Mouse (Mus musculus) hindbrain, embryonic 12.5 days (tissue): ENCODE measurements around the gene Chfr. TPM values are rescaled to one million over a fixed set of nuclear protein-coding genes. Genes with fewer than 3 reads are reported as not detected.
A peak's percentile ranks its signal among the peaks of the same experiment; 100 is the strongest.

Experiments
- ATAC-seq: fragments of 200-750 bp; cut with Nextera tagmentation; 2 replicates; pipeline ENCODE4 v1.8.0; 2017; ENCODE audit warnings: moderate TSS enrichment; ENCODE audit not compliant: low FRiP score
- H3K27ac ChIP-seq: fragments of 300-500 bp; sonication (generic); 2 replicates; pipeline ENCODE4 v1.5.1; 2016; ENCODE audit warnings: mild to moderate bottlenecking
- H3K27me3 ChIP-seq: fragments of 300-500 bp; sonication (generic); 2 replicates; pipeline ENCODE4 v1.6.1; 2016; ENCODE audit warnings: mild to moderate bottlenecking
- H3K36me3 ChIP-seq: fragments of 300-500 bp; sonication (generic); 2 replicates; pipeline ENCODE4 v1.6.1; 2016; ENCODE audit warnings: mild to moderate bottlenecking
- H3K4me1 ChIP-seq: fragments of 300-500 bp; sonication (generic); 2 replicates; pipeline ENCODE4 v1.6.1; 2016
- H3K4me2 ChIP-seq: fragments of 300-500 bp; sonication (generic); replicated peaks from 2 replicates; pipeline ENCODE4 v1.6.1; 2016; ENCODE audit warnings: mild to moderate bottlenecking
- H3K4me3 ChIP-seq: fragments of 300-500 bp; sonication (generic); 2 replicates; pipeline ENCODE4 v1.5.1; 2016; ENCODE audit warnings: mild to moderate bottlenecking
- H3K9ac ChIP-seq: fragments of 300-500 bp; sonication (generic); 2 replicates; pipeline ENCODE4 v1.6.1; 2016; ENCODE audit warnings: mild to moderate bottlenecking, moderate library complexity
- H3K9me3 ChIP-seq: fragments of 300-500 bp; sonication (generic); replicated peaks from 2 replicates; pipeline ENCODE4 v1.6.1; 2016; ENCODE audit warnings: mild to moderate bottlenecking
- WGBS: fragments of 180-500 bp; shearing (Covaris S2); methylation state at CpG from one replicate; pipeline ENCODE4 v1.1.7; 2016; 5-methylcytosine and 5-hydroxymethylcytosine counted together
- polyA plus RNA-seq: library from polyadenylated mRNA; unstranded; fragments of >200 nt; fragmentation: Nextera tagmentation; extraction: Ambion mirVana; gene quantifications from 2 replicates; pipeline ENCODE4 v1.2.1, GENCODE M21; 2016

Gene Chfr
- polyA plus RNA-seq, result 92.4 and 93.5 TPM in 2 replicates

DNA sequence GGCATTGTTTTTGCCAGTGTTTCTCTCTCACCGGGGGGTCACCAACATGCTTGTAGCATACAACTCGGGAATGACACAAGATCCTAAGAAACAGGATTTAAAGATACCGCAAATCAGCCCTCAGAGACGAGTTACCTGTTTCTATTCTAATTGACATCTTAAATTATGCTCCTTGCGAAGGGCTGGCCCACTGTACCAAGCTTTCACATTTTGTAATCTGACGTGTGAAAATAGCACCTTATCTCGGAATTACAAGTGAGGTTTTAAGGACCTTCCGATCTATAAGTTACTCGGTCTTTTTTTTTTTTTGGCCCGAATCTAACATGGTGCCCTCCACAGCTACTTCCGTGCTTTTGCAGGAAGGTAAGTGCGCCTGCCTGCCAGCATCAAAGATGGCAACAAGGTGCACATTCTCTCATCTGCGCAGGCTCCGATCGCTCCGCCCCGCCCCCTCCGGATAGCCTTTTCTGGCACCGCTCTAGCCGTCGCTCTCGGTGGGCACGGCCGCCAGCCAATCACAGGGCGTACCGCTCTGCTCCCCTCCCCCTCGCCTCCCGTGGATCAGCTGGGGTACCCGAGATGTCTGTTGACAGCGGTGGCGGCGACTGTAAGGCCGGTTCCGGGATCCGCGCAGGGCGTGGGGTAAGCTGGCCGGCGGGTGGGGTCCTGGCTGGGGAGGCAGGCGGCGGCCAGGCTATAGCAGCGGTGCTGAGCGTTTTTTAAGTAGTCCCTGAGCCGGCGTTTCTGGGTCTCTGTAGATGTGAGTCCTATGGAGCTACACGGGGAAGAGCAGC, at the start of gene Chfr:
Gene Chfr, plus strand, starts transcription at position 550 of the 794 bp plus-strand sequence.
- peak; percentile 99 for ATAC-seq
- peaks cover 8% of the 10 kb centered on the region for H3K4me1 ChIP-seq
- peak within 1 kb of the TSS; percentile 84 for H3K4me3 ChIP-seq
- H3K36me3 ChIP-seq, result peaks cover 20% of the 10 kb centered on the region
- no peaks in the 10 kb centered on the region for H3K27me3 ChIP-seq
- H3K4me2 ChIP-seq, result peak within 1 kb of the TSS; percentile 70
- 3% methylated on average over 46 of the region's 46 CpGs for WGBS
- peaks cover 9% of the 10 kb centered on the region for H3K9me3 ChIP-seq
- peak within 1 kb of the TSS; percentile 85 for H3K27ac ChIP-seq
- peak within 1 kb of the TSS; percentile 90 for H3K9ac ChIP-seq

DNA sequence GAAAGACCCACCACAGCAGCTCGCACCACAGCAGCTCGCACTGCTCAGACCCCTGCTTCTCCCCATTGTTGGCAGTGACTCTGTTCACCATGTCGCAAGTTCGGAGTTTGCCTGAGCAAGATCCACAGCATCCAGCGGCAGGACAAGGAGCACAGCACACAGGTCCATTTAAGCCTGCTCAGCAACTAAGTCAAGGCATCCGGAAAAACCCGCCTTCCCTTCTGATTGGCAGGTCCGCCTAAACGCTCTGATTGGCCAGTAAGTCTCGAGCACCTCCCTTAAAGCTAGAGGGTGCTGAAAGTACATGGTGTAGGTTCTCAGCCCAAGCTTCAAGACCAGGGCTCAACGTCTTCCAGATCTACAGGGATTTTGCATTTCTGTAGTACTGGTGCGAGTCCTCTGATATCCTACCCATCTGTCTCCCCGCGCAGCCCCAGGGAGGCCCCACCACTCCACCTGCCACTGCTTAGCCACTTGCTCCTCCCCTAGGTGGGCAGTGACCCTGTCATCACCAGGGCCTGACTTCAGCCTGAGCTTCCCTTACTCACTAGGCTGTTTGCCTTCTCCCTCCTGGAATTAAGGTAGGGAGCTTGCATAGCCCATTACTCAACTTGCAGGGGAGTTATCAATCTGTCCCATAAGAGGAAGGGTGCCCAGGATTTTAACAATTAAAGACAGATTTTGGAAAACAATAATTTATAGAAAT, 49.3 kb upstream of the Chfr start:
- H3K4me1 ChIP-seq, result no peaks in the 10 kb centered on the region
- H3K9me3 ChIP-seq, result 0 out of 2 replicates have a peak, but pooled peaks cover 5% of the 10 kb centered on the region
- no peak overlapping the region for H3K27ac ChIP-seq
- no peaks in the 10 kb centered on the region for H3K27me3 ChIP-seq
- H3K4me3 ChIP-seq, result no peak overlapping the region
- WGBS, result 38% methylated on average over 14 of the region's 14 CpGs
- H3K36me3 ChIP-seq, result no peaks in the 10 kb centered on the region
- no peak overlapping the region for H3K9ac ChIP-seq
- no peak overlapping the region for H3K4me2 ChIP-seq
- no peak for ATAC-seq

DNA sequence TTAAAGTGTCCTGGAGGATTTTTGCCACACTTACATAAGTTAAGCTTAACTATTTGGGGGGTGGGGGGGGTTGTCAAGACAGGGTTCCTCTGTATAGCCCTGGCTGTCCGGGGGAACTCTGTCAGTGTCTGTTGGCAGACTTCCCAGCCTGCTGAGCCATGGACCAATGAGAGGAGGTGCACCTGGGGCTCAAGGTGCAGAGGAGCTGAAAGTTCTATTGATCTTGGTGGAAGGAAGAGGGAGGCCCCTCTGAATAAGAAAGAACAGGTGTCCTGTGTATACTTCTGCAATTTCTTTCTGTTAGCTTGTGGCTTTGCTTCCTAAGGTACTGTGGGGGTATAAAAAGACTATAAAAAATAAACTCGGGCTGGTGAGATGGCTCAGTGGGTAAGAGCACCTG, 44.1 kb upstream of the Chfr start:
- no peaks in the 10 kb centered on the region for H3K27me3 ChIP-seq
- H3K27ac ChIP-seq, result no peak overlapping the region
- peaks cover 8% of the 10 kb centered on the region for H3K4me1 ChIP-seq
- no peak for ATAC-seq
- WGBS, result 81% methylated on average over 2 of the region's 2 CpGs
- H3K4me2 ChIP-seq, result no peak overlapping the region
- no peaks in the 10 kb centered on the region for H3K9me3 ChIP-seq
- H3K36me3 ChIP-seq, result no peaks in the 10 kb centered on the region
- H3K9ac ChIP-seq, result no peak overlapping the region
- no peak overlapping the region for H3K4me3 ChIP-seq

DNA sequence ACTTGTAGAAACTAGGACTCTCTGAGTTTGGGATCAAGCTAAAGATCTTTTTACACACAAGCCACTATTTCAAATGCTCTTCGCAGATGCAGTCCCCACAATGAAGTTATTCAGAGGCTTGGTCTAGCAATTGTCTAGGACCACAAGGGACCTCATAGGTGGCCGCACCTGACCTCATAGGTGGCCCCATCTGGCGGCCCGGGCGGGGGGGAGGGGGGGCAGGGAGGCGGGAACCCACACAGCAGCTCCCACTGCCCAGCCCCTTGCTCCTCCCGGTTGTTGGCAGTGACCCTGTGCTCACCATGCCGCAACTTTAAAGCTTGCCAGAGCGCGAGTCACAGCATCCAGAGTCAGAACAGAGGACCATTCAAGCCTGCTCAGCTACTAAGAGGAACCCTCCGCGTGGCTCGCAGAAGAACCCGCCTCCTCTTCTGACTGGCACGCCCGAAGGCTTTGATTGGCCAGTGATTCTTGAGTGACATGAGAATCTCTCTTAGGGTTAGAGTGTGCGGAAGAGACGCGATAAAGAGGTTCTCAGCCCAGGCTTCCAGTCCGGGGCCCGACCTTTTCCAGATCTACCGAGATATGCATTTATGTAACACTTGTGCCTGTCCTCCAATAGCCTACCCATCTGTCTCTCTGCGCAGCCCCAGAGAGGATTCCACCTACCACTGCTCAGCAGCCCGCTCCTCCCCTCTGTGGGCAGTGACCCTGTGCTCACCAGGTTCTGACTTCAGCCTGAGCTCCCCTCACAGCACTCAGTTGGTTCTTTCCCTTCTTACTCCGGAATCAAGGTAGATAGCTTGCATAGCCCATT, 41.4 kb upstream of the Chfr start, which contains the start of gene Gm35315:
Gene Gm35315, minus strand, starts transcription at position 391 of the 817 bp plus-strand sequence.
- Histone ChIP-seq H3K9ac (peak within 1 kb of the TSS; percentile 60), H3K36me3 (no peaks in the 10 kb centered on the region), H3K27me3 (no peaks in the 10 kb centered on the region), H3K4me2 (peak within 1 kb of the TSS; percentile 63), H3K4me3 (peak within 1 kb of the TSS; percentile 42), H3K9me3 (no peaks in the 10 kb centered on the region), H3K4me1 (peaks cover 8% of the 10 kb centered on the region), H3K27ac (peak within 1 kb of the TSS; percentile 61; the same call in 1 of the 2 replicates)
- WGBS, result 1% methylated on average over 25 of the region's 25 CpGs
- ATAC-seq, result peak; percentile 98

DNA sequence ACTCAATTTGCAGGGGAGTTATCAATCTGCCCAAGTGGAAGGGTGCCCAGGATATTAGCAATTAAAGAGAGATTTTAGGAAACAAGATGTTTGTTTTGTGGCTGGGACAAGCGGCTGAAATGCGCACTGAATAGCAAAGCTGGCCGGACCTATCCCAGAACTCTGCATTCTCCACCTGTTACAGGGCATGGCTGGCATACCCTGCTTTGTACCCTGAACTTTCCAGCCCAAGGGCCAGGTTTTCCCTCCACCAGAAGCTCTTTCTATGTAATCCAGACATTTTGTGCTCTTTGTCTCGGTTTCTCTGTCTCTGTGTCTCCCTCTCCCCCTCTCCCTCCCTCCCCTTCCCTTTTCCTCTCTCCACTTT, 40.8 kb upstream of the Chfr start:
- Histone ChIP-seq H3K4me1 (peaks cover 8% of the 10 kb centered on the region), H3K4me3 (peak overlapping the region; percentile 42), H3K36me3 (no peaks in the 10 kb centered on the region), H3K9ac (peak overlapping the region; percentile 60), H3K9me3 (no peaks in the 10 kb centered on the region), H3K27me3 (no peaks in the 10 kb centered on the region), H3K4me2 (peak overlapping the region; percentile 63), H3K27ac (no peak overlapping the region)
- peak; percentile 26; the same call in 1 of the 2 replicates for ATAC-seq
- WGBS, result 9% methylated on average over 4 of the region's 4 CpGs

DNA sequence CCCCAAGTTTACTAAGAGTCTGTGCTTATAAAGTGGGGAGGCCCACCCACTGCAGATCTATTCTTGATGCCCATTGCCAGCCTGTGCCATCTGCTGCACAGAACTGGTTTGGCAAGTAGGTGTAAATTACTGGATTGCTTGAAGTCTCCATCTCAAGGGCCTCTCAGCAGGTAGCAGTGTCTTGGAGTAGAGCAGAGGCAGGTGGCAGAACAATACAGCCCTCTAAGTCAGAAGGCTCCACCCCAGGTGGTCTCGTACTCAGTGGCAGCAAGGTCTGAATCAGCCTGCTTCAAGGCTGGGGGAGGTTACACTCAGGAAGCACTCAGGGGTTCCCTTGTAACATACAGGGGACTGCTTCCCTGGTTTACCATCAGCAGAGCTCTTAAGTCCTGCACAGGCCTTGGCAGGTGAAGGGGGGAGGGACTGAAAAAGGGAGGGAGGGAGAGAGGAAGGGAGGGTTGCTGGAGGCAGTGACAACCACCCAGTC, 36.6 kb upstream of the Chfr start:
- H3K4me1 ChIP-seq, result peaks cover 26% of the 10 kb centered on the region
- no peak overlapping the region for H3K27ac ChIP-seq
- H3K4me3 ChIP-seq, result no peak overlapping the region
- no peak overlapping the region for H3K9ac ChIP-seq
- no peak overlapping the region for H3K4me2 ChIP-seq
- 45% methylated on average over 1 of the region's 1 CpGs for WGBS
- no peak for ATAC-seq
- H3K27me3 ChIP-seq, result peaks cover 18% of the 10 kb centered on the region
- peaks cover 19% of the 10 kb centered on the region for H3K36me3 ChIP-seq
- H3K9me3 ChIP-seq, result no peaks in the 10 kb centered on the region

DNA sequence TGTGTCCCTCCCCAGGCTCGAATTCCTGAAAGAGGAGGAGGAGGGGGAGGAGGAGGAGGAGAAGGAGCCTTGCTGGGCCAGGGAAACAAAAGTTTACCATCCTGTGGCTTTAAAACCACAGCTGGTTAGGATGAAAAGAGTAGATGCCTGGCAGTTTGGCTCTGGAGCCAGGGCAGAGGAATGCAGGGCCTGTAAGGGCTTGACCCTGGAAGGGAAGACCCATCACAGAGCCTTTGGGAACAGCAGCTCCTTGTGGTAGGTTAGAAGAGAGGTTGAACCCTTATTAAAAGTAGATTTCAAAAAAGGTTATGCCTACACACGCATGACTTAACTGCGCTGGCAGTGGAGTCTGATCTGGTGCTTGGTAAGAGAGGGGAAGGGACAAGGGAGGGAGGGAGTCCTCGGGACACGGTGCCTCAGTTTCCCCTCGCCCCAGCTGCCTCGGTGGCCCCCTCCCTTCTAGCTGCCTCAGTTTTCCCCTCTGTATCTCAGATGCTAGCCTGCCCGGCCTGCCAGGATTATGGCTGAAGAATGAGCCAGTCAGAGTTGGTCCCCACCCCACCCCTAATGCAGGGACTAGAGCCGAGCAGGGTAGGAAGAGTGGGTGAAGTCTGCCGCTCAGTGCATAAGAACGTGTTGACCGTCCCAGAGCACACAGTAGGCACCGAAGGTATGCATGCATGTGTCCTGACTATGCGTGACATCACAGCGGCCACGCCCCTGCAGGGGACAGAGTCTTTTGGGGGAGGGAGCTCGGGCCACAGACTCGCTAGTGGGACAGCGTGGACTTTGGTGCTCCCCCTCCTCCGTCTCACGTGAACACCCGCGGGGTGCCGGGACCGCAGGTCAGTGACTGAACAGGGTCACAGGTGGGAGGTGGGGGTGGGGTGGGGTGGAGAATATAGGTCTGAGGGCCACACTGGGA, 35.7 kb upstream of the Chfr start, which contains the start of gene Plcxd1:
Gene Plcxd1, plus strand, starts transcription at position 314 of the 925 bp plus-strand sequence.
- ATAC-seq, result no peak
- peak within 1 kb of the TSS; percentile 63 for H3K4me2 ChIP-seq
- no peaks in the 10 kb centered on the region for H3K9me3 ChIP-seq
- WGBS, result 4% methylated on average over 25 of the region's 25 CpGs
- H3K9ac ChIP-seq, result peak within 1 kb of the TSS; percentile 40; the same call in 1 of the 2 replicates
- peaks cover 21% of the 10 kb centered on the region for H3K4me1 ChIP-seq
- 0 out of 2 replicates have a peak within 1 kb of the TSS, but pooled peaks have one; percentile 31 for H3K4me3 ChIP-seq
- H3K27ac ChIP-seq, result no peak within 1 kb of the TSS
- H3K27me3 ChIP-seq, result peaks cover 18% of the 10 kb centered on the region
- H3K36me3 ChIP-seq, result peaks cover 28% of the 10 kb centered on the region

DNA sequence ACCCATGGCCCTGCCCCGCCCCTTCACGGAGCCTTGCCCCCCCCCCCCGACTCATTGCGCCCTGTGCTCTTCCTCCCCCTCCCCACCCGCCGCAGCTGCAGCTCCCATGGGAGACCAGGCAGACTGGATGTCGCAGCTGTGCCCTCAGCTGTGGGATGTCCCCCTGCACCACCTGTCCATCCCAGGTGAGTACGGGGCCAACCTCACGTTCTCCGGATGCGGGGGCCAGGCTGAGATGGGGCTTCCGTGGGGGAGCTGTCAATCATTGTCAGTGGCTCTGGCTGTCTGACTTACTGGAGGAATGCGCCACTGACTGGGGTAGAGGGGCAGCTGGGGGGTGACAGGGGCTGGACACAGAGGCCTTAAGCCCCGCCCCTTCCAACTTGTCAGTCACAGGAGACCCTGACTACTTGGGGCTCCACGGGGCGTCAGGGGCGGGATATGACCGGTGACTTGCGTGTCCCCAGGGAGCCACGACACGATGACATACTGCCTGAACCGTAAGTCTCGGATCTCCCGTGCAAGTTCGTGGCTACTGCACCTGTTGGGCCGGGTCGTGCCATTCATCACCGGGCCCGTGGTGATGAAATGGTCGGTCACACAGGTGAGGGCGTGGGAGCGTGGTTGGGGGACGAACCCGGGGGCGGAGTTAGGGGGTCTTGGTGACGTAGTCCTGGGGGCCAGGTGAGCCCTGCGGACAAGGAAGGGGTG, 34.6 kb upstream of the Chfr start:
- Histone ChIP-seq H3K9me3 (no peaks in the 10 kb centered on the region), H3K27me3 (peaks cover 18% of the 10 kb centered on the region), H3K4me1 (peaks cover 21% of the 10 kb centered on the region), H3K4me2 (peak overlapping the region; percentile 63), H3K36me3 (peaks cover 38% of the 10 kb centered on the region), H3K4me3 (peak overlapping the region; percentile 31), H3K27ac (no peak overlapping the region), H3K9ac (peak overlapping the region; percentile 40)
- WGBS, result under 1% methylated on average over 32 of the region's 37 CpGs
- peak; percentile 26 for ATAC-seq

DNA sequence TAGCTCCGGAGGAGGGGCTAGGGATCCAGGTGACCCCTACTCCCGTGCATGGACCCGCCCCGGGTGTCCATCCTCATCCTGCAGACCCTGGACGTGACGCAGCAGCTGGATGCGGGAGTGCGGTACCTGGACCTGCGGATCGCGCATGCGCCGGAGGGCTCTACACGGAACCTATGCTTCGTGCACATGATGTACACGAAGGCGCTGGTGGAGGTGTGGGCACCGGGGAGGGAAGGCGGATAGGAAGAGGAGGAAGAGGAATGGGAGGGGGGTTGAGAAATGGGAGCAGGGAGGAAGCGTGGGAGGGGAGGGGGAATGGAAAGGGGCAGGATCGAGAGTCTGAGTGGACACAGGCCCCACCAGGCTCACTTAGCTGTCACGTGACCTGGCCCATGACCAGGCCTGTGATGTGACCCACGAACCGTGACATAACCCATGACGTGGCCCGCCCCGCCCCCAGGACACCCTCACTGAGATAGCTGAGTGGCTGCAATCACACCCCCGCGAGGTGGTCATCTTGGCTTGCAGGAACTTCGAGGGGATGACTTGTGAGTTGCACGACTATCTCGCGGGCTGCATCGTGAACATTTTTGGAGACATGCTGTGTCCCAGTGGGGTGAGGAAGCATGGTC, 33.8 kb upstream of the Chfr start:
- WGBS, result 21% methylated on average over 33 of the region's 34 CpGs
- H3K36me3 ChIP-seq, result peaks cover 41% of the 10 kb centered on the region

DNA sequence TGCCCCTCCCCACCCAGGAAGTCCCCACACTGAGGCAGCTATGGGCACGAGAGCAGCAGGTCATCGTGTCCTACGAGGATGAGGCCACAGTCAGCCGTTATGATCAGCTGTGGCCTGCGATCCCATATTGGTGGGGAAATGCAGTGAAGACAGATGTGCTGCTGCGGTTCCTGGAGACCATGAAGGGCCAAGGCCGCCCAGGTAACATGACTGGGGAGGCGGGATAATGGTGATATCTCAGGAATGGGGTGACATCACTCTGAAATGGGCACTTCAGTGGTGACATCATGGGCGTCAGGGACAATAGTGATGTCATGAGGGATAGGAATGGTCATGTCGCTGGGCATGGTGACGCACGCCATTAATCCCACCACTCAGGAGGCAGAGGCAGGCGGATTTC, 33.2 kb upstream of the Chfr start:
- Histone ChIP-seq H3K27ac (no peak overlapping the region), H3K9ac (no peak overlapping the region), H3K4me1 (peaks cover 31% of the 10 kb centered on the region), H3K9me3 (no peaks in the 10 kb centered on the region), H3K4me2 (no peak overlapping the region), H3K4me3 (no peak overlapping the region), H3K27me3 (peaks cover 18% of the 10 kb centered on the region), H3K36me3 (peaks cover 41% of the 10 kb centered on the region)
- no peak for ATAC-seq
- 89% methylated on average over 13 of the region's 13 CpGs for WGBS

More for the DNA sequence above, 33.8 kb upstream of the Chfr start:
- H3K9me3 ChIP-seq, result no peaks in the 10 kb centered on the region
- H3K4me3 ChIP-seq, result peak overlapping the region; percentile 31
- ATAC-seq, result peak; percentile 41
- no peak overlapping the region for H3K27ac ChIP-seq
- peak overlapping the region; percentile 40; the same call in 1 of the 2 replicates for H3K9ac ChIP-seq
- peak overlapping the region; percentile 63 for H3K4me2 ChIP-seq
- H3K4me1 ChIP-seq, result peaks cover 28% of the 10 kb centered on the region
- H3K27me3 ChIP-seq, result peaks cover 18% of the 10 kb centered on the region
